14 mouse cellular contexts compared by ENCODE assay signal in genomic region chr7:74942917-74943316, GRCm38 (mm10).
DNase-seq lines count a peak whose midpoint lies in the region; ATAC-seq lines count a peak whose summit lies in the region.
"Had no signal": no experiment of that assay in that cellular context is flagged by ENCODE, and none has a peak within 500 bp of the region (broad histone marks: within the 10 kb centered on the region; RNA-seq: fewer than 3 reads in every experiment).

No protein-coding gene starts in this region.

- no peaks in the 10 kb centered on the region for H3K27me3 ChIP-seq in forebrain, embryonic 13.5 days
- H3K27me3 ChIP-seq in forebrain, embryonic 11.5 days (ENCODE audit: control insufficient read depth, insufficient read depth, low read length), result no peaks in the 10 kb centered on the region
- no peaks in the 10 kb centered on the region for H3K27me3 ChIP-seq in midbrain, embryonic 11.5 days (ENCODE audit: control insufficient read depth, insufficient read depth, low read length)
- no peaks in the 10 kb centered on the region for H3K27me3 ChIP-seq in midbrain, embryonic 13.5 days
- H3K27me3 ChIP-seq: intestine, embryonic 15.5 days had no signal

- no peak overlapping the region for H3K9ac ChIP-seq in forebrain, embryonic 13.5 days
- no peak overlapping the region for H3K9ac ChIP-seq in forebrain, embryonic 11.5 days (ENCODE audit: low read length)
- no peak overlapping the region for H3K9ac ChIP-seq in midbrain, embryonic 11.5 days (ENCODE audit: low read length)
- H3K9ac ChIP-seq in midbrain, embryonic 13.5 days (replicated peaks), result no peak overlapping the region
- H3K9ac ChIP-seq: intestine, embryonic 15.5 days had no signal

- H3K4me1 ChIP-seq in forebrain, embryonic 13.5 days, result no peaks in the 10 kb centered on the region
- no peaks in the 10 kb centered on the region for H3K4me1 ChIP-seq in forebrain, embryonic 11.5 days (replicated peaks; ENCODE audit: control insufficient read depth, insufficient read depth, low read length)
- H3K4me1 ChIP-seq in midbrain, embryonic 11.5 days (ENCODE audit: control insufficient read depth, insufficient read depth, low read length), result no peaks in the 10 kb centered on the region
- H3K4me1 ChIP-seq in midbrain, embryonic 13.5 days (replicated peaks), result no peaks in the 10 kb centered on the region

- no peaks in the 10 kb centered on the region for H3K36me3 ChIP-seq in forebrain, embryonic 13.5 days (ENCODE audit: poor library complexity, severe bottlenecking)
- H3K36me3 ChIP-seq in forebrain, embryonic 11.5 days (ENCODE audit: control insufficient read depth, insufficient read depth, low read length), result no peaks in the 10 kb centered on the region
- H3K36me3 ChIP-seq in midbrain, embryonic 11.5 days (ENCODE audit: control insufficient read depth, insufficient read depth, low read length), result no peaks in the 10 kb centered on the region
- no peaks in the 10 kb centered on the region for H3K36me3 ChIP-seq in midbrain, embryonic 13.5 days
- H3K36me3 ChIP-seq: intestine, embryonic 15.5 days had no signal

- intact Hi-C loops in gastrocnemius, postnatal 36 days (cut with DNase I), result no loop called here

- H3K4me3 ChIP-seq in forebrain, embryonic 13.5 days, result no peak overlapping the region
- H3K4me3 ChIP-seq in forebrain, embryonic 11.5 days (ENCODE audit: low read depth, low read length), result no peak overlapping the region
- H3K4me3 ChIP-seq in midbrain, embryonic 11.5 days (ENCODE audit: low read depth, low read length), result no peak overlapping the region
- no peak overlapping the region for H3K4me3 ChIP-seq in midbrain, embryonic 13.5 days (replicated peaks)
- H3K4me3 ChIP-seq: erythroblast, embryonic 14.5 days; intestine, embryonic 15.5 days had no signal

- no peak overlapping the region for H3K4me2 ChIP-seq in forebrain, embryonic 13.5 days
- H3K4me2 ChIP-seq in forebrain, embryonic 11.5 days (ENCODE audit: low read depth, low read length, severe bottlenecking), result no peak overlapping the region
- H3K4me2 ChIP-seq in midbrain, embryonic 11.5 days, result no peak overlapping the region
- no peak overlapping the region for H3K4me2 ChIP-seq in midbrain, embryonic 13.5 days (replicated peaks)
- H3K4me2 ChIP-seq: intestine, embryonic 15.5 days had no signal

- ATAC-seq in forebrain, embryonic 13.5 days, result peak; percentile 27; the same call in 1 of the 2 replicates
- no peak for ATAC-seq in forebrain, embryonic 11.5 days (replicated peaks; ENCODE audit: low FRiP score)
- ATAC-seq in midbrain, embryonic 11.5 days (ENCODE audit: low FRiP score), result no peak
- ATAC-seq in midbrain, embryonic 13.5 days, result no peak
- ATAC-seq in erythroblast, adult 5-6 weeks (replicated peaks; ENCODE audit: low FRiP score, poor library complexity, severe bottlenecking), result no peak
- ATAC-seq: intestine, embryonic 15.5 days had no signal

- H3K9me3 ChIP-seq in forebrain, embryonic 13.5 days (replicated peaks), result no peaks in the 10 kb centered on the region
- H3K9me3 ChIP-seq in forebrain, embryonic 11.5 days (ENCODE audit: control insufficient read depth, low read length), result no peaks in the 10 kb centered on the region
- no peaks in the 10 kb centered on the region for H3K9me3 ChIP-seq in midbrain, embryonic 11.5 days (ENCODE audit: control insufficient read depth, low read length)
- H3K9me3 ChIP-seq in midbrain, embryonic 13.5 days, result no peaks in the 10 kb centered on the region
- H3K9me3 ChIP-seq: intestine, embryonic 15.5 days had no signal

- no peak overlapping the region for H3K27ac ChIP-seq in forebrain, embryonic 13.5 days
- H3K27ac ChIP-seq in forebrain, embryonic 11.5 days (ENCODE audit: low read depth, low read length), result no peak overlapping the region
- no peak overlapping the region for H3K27ac ChIP-seq in midbrain, embryonic 11.5 days (ENCODE audit: low read depth, low read length)
- no peak overlapping the region for H3K27ac ChIP-seq in midbrain, embryonic 13.5 days
- H3K27ac ChIP-seq: intestine, embryonic 15.5 days had no signal

- DNase-seq in forebrain, embryonic 11.5 days (ENCODE audit: low spot score), result no peak
- peak; percentile 69 for DNase-seq in midbrain, embryonic 11.5 days (ENCODE audit: low spot score, missing footprints)
- DNase-seq in layer of hippocampus, adult 9-11 months, result peak; percentile 31
- DNase-seq in telencephalon, adult 2 months (ENCODE audit: low read depth, low spot score), result peak; percentile 74
- no peak for DNase-seq in gastrocnemius, postnatal 36 days
- DNase-seq: heart, postnatal 4 days; liver; lung, postnatal 36 days; spleen, adult 18-20 months had no signal

- WGBS in forebrain, embryonic 13.5 days, result 75% methylated on average over 4 of the region's 4 CpGs
- WGBS in forebrain, embryonic 11.5 days, result 84% methylated on average over 4 of the region's 4 CpGs
- 88% methylated on average over 4 of the region's 4 CpGs for WGBS in midbrain, embryonic 11.5 days
- 82% methylated on average over 4 of the region's 4 CpGs for WGBS in midbrain, embryonic 13.5 days

Comparison
In these comparisons a context has a peak if more than half of its experiments do, and no peak if none do; other contexts are left out.
1. DNase-seq: peak in midbrain, embryonic 11.5 days (single experiment), layer of hippocampus, adult 9-11 months (single experiment) and telencephalon, adult 2 months (single experiment); none in forebrain, embryonic 11.5 days (single experiment) and gastrocnemius, postnatal 36 days (0 of 2).